Mouse (Mus musculus) brown adipose tissue, adult 24 weeks (tissue): ENCODE results near the gene Ankrd61. TPM values are rescaled to one million over a fixed set of nuclear protein-coding genes. Genes with fewer than 3 reads are reported as not detected.

Source experiments
- H3K27ac ChIP-seq: fragments of 200-500 bp; replicated peaks from 2 replicates; pipeline ENCODE4 v1.5.1; 2012; ENCODE audit warnings: low read depth, mild to moderate bottlenecking, low read length
- H3K4me1 ChIP-seq: fragments of 200-500 bp; 2 replicates; pipeline ENCODE4 v1.6.1; 2012; ENCODE audit warnings: low read length, mixed read lengths; ENCODE audit not compliant: control insufficient read depth, insufficient read depth, insufficient read length
- H3K4me3 ChIP-seq: fragments of 200-500 bp; 2 replicates; pipeline ENCODE4 v1.5.1; 2012; ENCODE audit warnings: low read depth, mild to moderate bottlenecking, low read length, moderate library complexity; ENCODE audit not compliant: insufficient read depth
- polyA plus RNA-seq: library from polyadenylated mRNA; stranded (reverse); fragments of >200 nt; gene quantifications from 2 replicates; pipeline ENCODE4 v1.2.4, GENCODE M21; 2012; ENCODE audit not compliant: missing spikeins, insufficient read depth, insufficient read length

The Ankrd61 gene
- polyA plus RNA-seq, 1 experiment, result not detected

DNA sequence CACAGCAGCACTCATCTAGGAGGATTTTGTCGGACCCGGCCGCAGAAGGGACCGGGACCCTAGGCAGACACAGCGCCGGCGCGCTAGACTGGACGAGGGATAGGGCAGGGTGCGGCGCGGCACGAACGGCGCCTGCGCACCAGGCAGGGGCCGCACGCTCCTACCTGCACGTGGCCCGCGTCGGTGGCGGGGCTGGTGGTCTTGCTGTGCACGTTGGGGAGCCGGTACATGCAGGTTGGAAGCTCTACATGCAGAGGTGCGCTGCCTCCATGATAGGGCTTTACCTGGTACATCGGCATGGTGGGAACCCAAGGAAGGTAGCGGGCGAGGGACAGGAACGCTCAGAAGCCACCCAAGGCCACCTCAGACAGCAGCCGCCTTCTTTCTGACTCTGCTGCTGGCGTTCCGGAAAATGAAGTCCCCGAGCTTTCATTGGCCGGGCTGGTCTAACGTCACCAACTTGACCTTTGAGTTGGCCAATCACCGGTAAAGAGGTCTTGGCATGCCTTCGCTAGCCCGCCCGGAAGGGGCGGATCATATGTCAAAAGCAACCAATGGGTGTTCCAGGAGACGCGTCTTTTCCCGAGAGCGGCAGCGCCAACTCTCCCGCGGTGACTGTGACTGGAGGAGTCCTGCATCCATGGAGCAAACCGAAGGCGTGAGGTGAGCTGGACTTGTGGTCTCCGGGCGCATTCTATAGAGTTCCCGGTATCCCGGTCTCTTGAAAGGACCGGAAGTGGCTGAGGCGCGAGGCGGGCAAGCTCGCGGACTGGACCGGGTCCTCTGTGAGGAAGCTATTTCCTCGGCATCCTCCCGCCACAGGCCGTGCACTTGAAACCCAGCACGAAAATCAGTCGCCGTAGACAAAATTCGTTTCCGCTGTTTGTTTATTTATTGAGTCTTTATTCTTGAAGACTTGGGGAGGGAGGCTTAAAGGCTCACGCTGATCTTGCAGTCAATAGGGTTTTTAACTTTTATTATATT is 12.2 kb upstream of the Ankrd61 start, which contains the start of the genes Aimp2 and Pms2:
TSS of gene Aimp2 (minus strand) at position 431 of the 984 bp plus-strand sequence.
TSS of gene Pms2 (plus strand) at position 548 of the 984 bp plus-strand sequence.
- H3K27ac ChIP-seq, result peak within 1 kb of the TSS; percentile 11; the same call in 1 of the 2 replicates
- H3K4me3 ChIP-seq, result peak within 1 kb of the TSS; percentile 72

DNA sequence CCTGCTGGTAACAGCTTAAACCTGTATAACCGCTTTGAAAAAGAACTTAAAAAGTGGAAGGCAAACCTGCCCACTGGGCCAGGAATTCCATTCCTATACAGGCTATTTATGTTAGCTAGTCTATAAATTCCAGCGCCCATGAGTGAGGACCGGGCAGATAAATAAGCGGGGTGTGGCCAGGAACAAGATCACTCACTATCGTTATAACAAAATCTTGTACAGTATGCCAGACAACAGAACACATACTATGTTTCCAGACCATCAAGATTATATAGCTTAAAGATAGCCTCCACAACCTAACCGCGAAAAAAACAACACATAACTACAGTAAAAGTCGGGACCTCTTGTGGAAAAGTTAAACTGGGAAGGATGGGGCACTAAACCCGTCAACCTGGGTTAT is 11.4 kb upstream of the Ankrd61 start:
- Histone ChIP-seq H3K4me1 (no peaks in the 10 kb centered on the region), H3K27ac (peak overlapping the region; percentile 11; the same call in 1 of the 2 replicates), H3K4me3 (peak overlapping the region; percentile 62)

More for the DNA sequence above, 12.2 kb upstream of the Ankrd61 start, which contains the start of the genes Aimp2 and Pms2:
- no peaks in the 10 kb centered on the region for H3K4me1 ChIP-seq

GRCm38 (mm10) chr5:143906429-143906828 is 8.9 kb upstream of the Ankrd61 start:
- Histone ChIP-seq H3K27ac (no peak overlapping the region), H3K4me3 (no peak overlapping the region), H3K4me1 (no peaks in the 10 kb centered on the region)

DNA sequence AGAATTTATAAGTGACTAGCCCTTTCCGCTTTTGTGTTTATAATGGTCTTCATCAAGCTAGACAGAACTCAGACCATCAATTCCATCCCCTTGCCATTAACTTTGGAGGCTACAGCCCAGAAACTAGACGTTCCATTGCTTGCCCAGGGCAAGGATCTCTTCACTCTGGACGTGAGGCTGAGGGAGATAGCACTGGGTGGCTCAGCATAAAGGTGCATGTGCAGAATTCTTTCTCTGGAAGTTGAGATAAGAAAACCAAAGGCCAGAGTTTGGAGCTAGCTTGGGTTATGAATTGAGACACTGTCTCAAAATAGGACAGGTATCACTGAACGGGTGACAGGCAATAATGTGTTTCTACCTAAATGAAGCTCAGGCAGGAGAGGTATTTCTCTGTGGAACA is 6.3 kb upstream of the Ankrd61 start:
- Histone ChIP-seq H3K4me1 (no peaks in the 10 kb centered on the region), H3K4me3 (no peak overlapping the region), H3K27ac (no peak overlapping the region)

- no peak overlapping the region for H3K27ac ChIP-seq
- no peaks in the 10 kb centered on the region for H3K4me1 ChIP-seq
Observed at GRCm38 (mm10) chr5:143902111-143902510, 4.6 kb upstream of the Ankrd61 start.

GRCm38 (mm10) chr5:143893396-143893795 is 4.1 kb downstream of the Ankrd61 start:
- Histone ChIP-seq H3K4me3 (no peak overlapping the region), H3K4me1 (no peaks in the 10 kb centered on the region), H3K27ac (no peak overlapping the region)

More at GRCm38 (mm10) chr5:143902111-143902510, 4.6 kb upstream of the Ankrd61 start:
- H3K4me3 ChIP-seq, result no peak overlapping the region

- no peak overlapping the region for H3K4me3 ChIP-seq
- no peak overlapping the region for H3K27ac ChIP-seq
- H3K4me1 ChIP-seq, result no peaks in the 10 kb centered on the region
Observed at GRCm38 (mm10) chr5:143892255-143892886, 5.1 kb downstream of the Ankrd61 start.

- Histone ChIP-seq H3K27ac (no peak overlapping the region), H3K4me1 (no peaks in the 10 kb centered on the region), H3K4me3 (no peak overlapping the region)
Observed at GRCm38 (mm10) chr5:143890741-143891140, 6.7 kb downstream of the Ankrd61 start.

DNA sequence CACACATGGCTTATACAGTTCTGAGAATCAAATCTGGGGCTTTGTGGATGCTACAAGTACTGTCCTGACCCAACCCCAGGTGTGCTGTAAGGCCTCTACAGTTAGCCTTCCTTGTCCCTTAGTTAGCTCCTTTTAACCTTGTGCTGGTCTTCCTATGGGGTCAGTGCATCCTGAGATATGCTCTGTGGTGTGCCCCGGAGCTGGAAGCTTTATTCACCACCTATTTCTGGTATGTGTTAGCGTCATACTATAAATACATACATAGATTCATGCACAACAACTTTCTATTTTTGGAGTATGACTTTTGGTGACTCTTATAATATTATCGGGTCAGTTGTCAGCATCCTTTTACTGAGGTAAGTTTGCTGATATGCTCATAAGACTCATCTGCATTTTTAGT is 12.2 kb downstream of the Ankrd61 start:
- Histone ChIP-seq H3K4me3 (no peak overlapping the region), H3K27ac (no peak overlapping the region), H3K4me1 (no peaks in the 10 kb centered on the region)

DNA sequence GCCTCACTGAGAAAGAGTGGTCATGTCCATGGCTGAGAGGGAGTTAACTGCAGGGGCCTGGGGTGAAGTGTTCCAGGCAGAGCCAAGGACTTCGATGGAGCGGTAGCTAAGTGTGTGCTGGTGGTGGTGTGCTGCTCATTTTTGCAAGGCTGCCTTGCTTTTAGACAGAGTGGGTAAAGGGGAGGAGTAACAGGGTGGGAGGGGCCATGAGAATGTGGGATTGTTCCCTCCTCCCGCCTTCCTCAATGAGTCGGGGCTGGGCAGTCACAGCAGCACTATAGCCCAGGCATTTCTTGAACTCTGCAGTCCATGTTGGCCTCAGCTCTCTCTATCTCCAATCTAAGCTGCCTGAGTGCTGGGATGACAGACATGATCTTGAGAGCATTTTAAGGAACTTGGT is 22.9 kb downstream of the Ankrd61 start:
- H3K27ac ChIP-seq, result no peak overlapping the region
- H3K4me1 ChIP-seq, result no peaks in the 10 kb centered on the region
- no peak overlapping the region for H3K4me3 ChIP-seq

- Histone ChIP-seq H3K4me1 (no peaks in the 10 kb centered on the region), H3K4me3 (no peak overlapping the region), H3K27ac (no peak overlapping the region)
Observed at GRCm38 (mm10) chr5:143871547-143872169, 25.8 kb downstream of the Ankrd61 start.

Other genes starting within 250 kb of the Ankrd61 start
- 2.9 and 6.6 TPM in 2 replicates for gene Usp42, start 165.4 kb downstream of the Ankrd61 start, polyA plus RNA-seq
- gene Eif2ak1, start 79.9 kb downstream of the Ankrd61 start, polyA plus RNA-seq, result 20.0 and 20.1 TPM in 2 replicates
- 17.7 and 21.1 TPM in 2 replicates for gene Aimp2, start 12.2 kb upstream of the Ankrd61 start, polyA plus RNA-seq
- gene Pms2, start 12.3 kb upstream of the Ankrd61 start, polyA plus RNA-seq, result 2.9 and 3.0 TPM in 2 replicates
- gene Gm42421, start 30.5 kb upstream of the Ankrd61 start, polyA plus RNA-seq, result not detected in 2 replicates
- not detected in 2 replicates for gene Rsph10b, start 35.4 kb upstream of the Ankrd61 start, polyA plus RNA-seq
- gene Ccz1, start 117.2 kb upstream of the Ankrd61 start, polyA plus RNA-seq, result 44.3 and 48.2 TPM in 2 replicates
- not detected in 2 replicates for gene Ocm, start 129.0 kb upstream of the Ankrd61 start, polyA plus RNA-seq
- 18.5 and 18.8 TPM in 2 replicates for gene Lmtk2, start 202.8 kb upstream of the Ankrd61 start, polyA plus RNA-seq